Comparison of ENCODE assay signal across 16 mouse cellular contexts in genomic region chr14:30358028-30358427, GRCm38 (mm10).
"Had no signal": no experiment of that assay in that cellular context is flagged by ENCODE, and none has a peak within 500 bp of the region (broad histone marks: within the 10 kb centered on the region; RNA-seq: fewer than 3 reads in every experiment).

No protein-coding gene starts in this region.

- H3K9me3 ChIP-seq: lung, embryonic 15.5 days; megakaryocyte, embryonic 14.5 days; midbrain, embryonic 12.5 days; neural tube, embryonic 12.5 days; stomach, embryonic 15.5 days had no signal

- DNase-seq: lung, adult 2 months; lung, postnatal 14 days; lung, postnatal 36 days; midbrain, embryonic 14.5 days; right cerebral cortex, postnatal 14 days; thymus, postnatal 14 days; thymus, postnatal 36 days had no signal

- H3K27ac ChIP-seq: liver, embryonic 14.5 days; lung, embryonic 15.5 days; macrophage; midbrain, embryonic 12.5 days; neural tube, embryonic 12.5 days; stomach, embryonic 15.5 days; stomach, postnatal 0 days had no signal

- H3K9ac ChIP-seq: liver, embryonic 14.5 days; lung, embryonic 15.5 days; midbrain, embryonic 12.5 days; neural tube, embryonic 12.5 days; stomach, embryonic 15.5 days had no signal

- ATAC-seq: lung, postnatal 0 days had no signal

- H3K4me3 ChIP-seq: lung, embryonic 15.5 days; megakaryocyte, embryonic 14.5 days; midbrain, embryonic 12.5 days; neural tube, embryonic 12.5 days; stomach, embryonic 15.5 days had no signal

- H3K4me2 ChIP-seq: lung, embryonic 15.5 days; midbrain, embryonic 12.5 days; neural tube, embryonic 12.5 days; stomach, embryonic 15.5 days had no signal

- H3K27me3 ChIP-seq: stomach, embryonic 15.5 days had no signal

- H3K36me3 ChIP-seq: lung, embryonic 15.5 days; midbrain, embryonic 12.5 days; neural tube, embryonic 12.5 days; stomach, embryonic 15.5 days had no signal
